In the genomic region with DNA sequence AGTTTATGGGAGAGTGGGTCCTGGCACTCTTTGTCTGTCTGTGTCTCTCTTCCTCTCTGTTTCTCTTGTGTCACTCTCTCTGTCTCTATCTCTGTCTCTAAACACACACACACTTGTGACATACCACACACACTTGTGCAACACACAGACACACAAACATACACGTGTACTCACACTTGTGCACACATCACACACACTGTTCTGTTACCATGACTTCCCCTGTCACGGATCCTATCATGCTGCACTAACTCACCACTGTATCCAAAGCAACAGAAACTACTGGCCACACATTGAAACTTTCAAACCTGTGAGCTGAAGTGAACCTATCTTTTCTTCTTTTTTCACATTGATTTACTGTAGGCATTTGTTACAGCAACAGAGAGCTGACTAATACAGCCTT, we compare ENCODE assay signal across 29 mouse cellular contexts.
"Had no signal": no experiment of that assay in that cellular context is flagged by ENCODE, and none has a peak within 500 bp of the region (broad histone marks: within the 10 kb centered on the region; RNA-seq: fewer than 3 reads in every experiment).

No protein-coding gene starts in this region.

- DNase-seq: cerebellum, adult 2 months; cerebellum, adult 8-10 months; cerebellum, adult 9-10 months; cerebellum, adult 9-11 months; cerebellum, postnatal 10 days; cerebellum, postnatal 14 days; cerebellum, postnatal 25 days; cerebellum, postnatal 36 days; embryo, embryonic 11 days; forebrain, postnatal 0 days; gastrocnemius, adult 2 months; gastrocnemius, postnatal 10 days; gastrocnemius, postnatal 14 days; gastrocnemius, postnatal 25 days; gastrocnemius, postnatal 36 days; heart, adult 11 months; heart, adult 18-20 months; heart, adult 2 months had no signal

- ATAC-seq: forebrain, embryonic 13.5 days; forebrain, embryonic 14.5 days; forebrain, embryonic 15.5 days; forebrain, embryonic 16.5 days; forebrain, postnatal 0 days had no signal

- H3K27ac ChIP-seq: embryonic facial prominence, embryonic 10.5 days; embryonic facial prominence, embryonic 12.5 days; embryonic facial prominence, embryonic 13.5 days; embryonic facial prominence, embryonic 15.5 days; forebrain, embryonic 10.5 days; forebrain, embryonic 12.5 days; forebrain, embryonic 13.5 days; forebrain, embryonic 15.5 days; gastrocnemius, adult 2 months; heart, adult 2 months had no signal

- H3K9ac ChIP-seq: embryonic facial prominence, embryonic 12.5 days; embryonic facial prominence, embryonic 13.5 days; embryonic facial prominence, embryonic 15.5 days; forebrain, embryonic 12.5 days; forebrain, embryonic 13.5 days; forebrain, embryonic 15.5 days; forebrain, postnatal 0 days had no signal

- H3K27me3 ChIP-seq: embryonic facial prominence, embryonic 12.5 days; embryonic facial prominence, embryonic 13.5 days; embryonic facial prominence, embryonic 15.5 days; forebrain, embryonic 12.5 days; forebrain, embryonic 13.5 days; forebrain, embryonic 15.5 days had no signal

- H3K9me3 ChIP-seq: embryonic facial prominence, embryonic 10.5 days; embryonic facial prominence, embryonic 12.5 days; embryonic facial prominence, embryonic 13.5 days; embryonic facial prominence, embryonic 15.5 days; forebrain, embryonic 10.5 days; forebrain, embryonic 12.5 days; forebrain, embryonic 13.5 days; forebrain, embryonic 15.5 days had no signal

- H3K4me2 ChIP-seq: embryonic facial prominence, embryonic 12.5 days; embryonic facial prominence, embryonic 13.5 days; embryonic facial prominence, embryonic 15.5 days; forebrain, embryonic 12.5 days; forebrain, embryonic 13.5 days; forebrain, embryonic 15.5 days had no signal

- H3K36me3 ChIP-seq: embryonic facial prominence, embryonic 10.5 days; embryonic facial prominence, embryonic 12.5 days; embryonic facial prominence, embryonic 13.5 days; embryonic facial prominence, embryonic 15.5 days; forebrain, embryonic 10.5 days; forebrain, embryonic 12.5 days; forebrain, embryonic 15.5 days had no signal

- H3K4me1 ChIP-seq: embryonic facial prominence, embryonic 10.5 days; embryonic facial prominence, embryonic 12.5 days; embryonic facial prominence, embryonic 13.5 days; embryonic facial prominence, embryonic 15.5 days; forebrain, embryonic 10.5 days; forebrain, embryonic 12.5 days; forebrain, embryonic 13.5 days; forebrain, embryonic 15.5 days had no signal

- H3K4me3 ChIP-seq: embryonic facial prominence, embryonic 10.5 days; embryonic facial prominence, embryonic 12.5 days; embryonic facial prominence, embryonic 13.5 days; embryonic facial prominence, embryonic 15.5 days; erythroblast, embryonic 14.5 days; forebrain, embryonic 10.5 days; forebrain, embryonic 12.5 days; forebrain, embryonic 13.5 days; forebrain, embryonic 15.5 days; gastrocnemius, adult 2 months; heart, adult 2 months had no signal
